Mouse (Mus musculus) kidney, adult 11 months (tissue): ENCODE measurements around the gene Tmem8b.

Experiments used
- DNase-seq: peaks from one replicate; pipeline ENCODE4 v3.0.0; 2022

The Tmem8b gene

DNA sequence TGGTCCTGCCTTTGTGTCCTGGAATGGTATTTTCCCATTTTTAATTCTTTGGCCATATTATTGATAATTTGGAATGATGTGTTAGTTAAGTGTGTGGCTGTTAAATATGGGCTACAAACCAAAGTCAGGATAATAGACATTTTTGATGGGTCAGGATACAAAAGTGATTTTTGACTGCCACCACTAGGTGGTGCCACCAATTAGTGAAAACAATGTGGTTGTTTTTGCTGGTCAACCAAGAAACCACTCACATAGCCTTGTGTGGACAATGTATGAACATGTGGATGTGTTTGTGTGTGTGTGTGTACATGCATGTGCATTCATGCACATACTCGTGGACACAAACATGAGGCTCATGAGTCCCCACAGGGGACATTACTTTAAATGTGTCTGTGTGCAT is 56.0 kb downstream of the Tmem8b start:
- DNase-seq = no peak

DNA sequence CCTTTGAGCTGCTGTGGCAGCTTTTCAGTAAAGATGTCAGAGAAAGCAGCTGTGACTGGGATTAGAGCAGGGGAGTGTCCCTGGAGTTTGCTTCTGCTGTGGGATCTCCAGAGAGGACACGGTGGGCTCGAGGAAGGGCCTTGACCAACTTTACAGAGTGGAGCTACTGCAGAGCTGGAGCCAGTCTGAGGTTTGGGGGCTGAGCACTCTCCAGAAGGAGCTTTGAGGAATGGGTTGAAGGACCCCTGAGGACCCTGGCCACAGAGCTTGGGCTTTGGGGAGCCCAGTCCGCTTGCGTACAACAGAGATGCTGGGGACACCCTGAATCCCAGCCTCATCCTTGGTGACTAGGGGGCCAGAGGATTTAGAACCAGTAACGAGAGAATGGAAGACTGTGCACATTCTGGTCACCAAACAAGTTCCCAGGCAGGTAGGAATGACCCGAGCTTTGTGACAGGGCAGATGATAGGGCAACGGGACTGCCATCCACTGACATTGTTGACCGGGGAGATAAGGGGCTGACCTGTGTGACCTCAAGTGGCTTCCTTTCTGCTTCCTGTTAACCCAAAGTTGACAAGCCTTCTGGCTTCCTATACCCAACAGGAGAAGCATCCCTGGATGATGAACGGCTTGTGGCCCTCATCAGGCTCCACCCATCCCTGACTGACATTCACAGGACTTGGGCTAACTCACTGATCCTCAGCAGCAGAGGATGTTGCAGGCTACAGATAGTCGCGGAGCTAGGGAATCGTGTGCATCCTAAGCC is 57.6 kb downstream of the Tmem8b start:
- DNase-seq = no peak

DNA sequence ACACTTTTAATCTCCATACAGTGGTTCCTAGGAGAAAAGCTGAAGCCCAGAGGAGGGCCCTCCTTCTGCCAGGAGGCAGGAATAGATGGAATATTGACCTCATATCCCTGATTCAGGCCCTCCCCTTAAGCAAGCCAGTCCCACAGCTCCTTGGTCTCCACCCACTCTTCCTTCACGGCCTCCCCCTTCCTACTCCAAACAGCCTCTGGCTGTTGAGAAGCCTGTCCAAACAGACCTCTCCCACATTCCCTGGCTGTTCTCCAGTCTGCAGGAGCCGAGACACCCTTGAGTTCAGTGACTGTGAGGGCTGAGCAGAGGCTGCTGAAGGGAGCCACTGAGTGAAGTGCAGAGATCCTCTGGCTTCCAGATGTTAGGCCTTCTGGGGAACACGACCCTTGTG is 58.2 kb downstream of the Tmem8b start, which contains the start of gene Hrct1:
TSS of gene Hrct1 (plus strand) at position 194 of the 400 bp plus-strand sequence.
- DNase-seq = peak; percentile 85

DNA sequence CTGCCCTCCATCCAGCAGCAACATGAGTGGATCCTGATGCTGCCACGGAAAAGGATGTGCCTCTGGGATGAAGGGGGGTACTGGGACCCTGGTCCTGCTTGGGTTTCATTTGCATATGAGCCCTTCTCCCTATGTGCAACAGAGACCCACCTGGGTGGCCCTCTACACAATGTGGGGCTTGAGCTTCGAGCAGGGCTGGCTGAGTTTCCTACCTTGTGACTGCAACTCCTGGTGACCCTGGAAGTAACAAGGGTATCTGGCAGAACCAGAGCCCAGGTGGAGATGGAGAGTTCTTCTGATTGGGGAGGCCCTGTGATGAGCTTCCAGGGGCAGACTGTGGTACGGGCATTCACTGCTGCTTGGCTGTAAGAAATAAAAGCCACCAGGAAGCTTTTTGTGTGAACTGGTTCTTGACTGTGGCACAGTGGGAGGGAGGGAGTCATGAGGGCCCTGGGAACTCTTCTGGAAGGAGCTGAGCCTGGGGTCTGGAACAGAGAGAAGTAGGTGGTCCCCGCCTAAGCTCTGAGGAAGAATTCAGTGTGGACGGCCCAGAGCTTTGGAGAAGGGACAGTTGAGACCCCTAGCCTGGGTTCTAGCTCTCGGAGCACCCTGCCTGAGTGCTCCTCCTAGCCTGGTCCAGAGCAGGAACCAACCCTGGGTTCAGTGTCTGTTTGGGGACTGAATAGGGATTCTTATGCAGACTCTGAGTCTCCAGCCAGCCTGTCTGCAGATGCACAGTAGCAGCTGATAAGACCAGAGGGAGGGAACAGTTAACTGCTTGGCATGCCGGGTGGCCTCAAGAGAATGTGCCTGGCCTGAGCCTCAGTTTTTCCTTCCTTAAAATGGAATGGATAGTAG is 59.2 kb downstream of the Tmem8b start:
- DNase-seq = no peak

DNA sequence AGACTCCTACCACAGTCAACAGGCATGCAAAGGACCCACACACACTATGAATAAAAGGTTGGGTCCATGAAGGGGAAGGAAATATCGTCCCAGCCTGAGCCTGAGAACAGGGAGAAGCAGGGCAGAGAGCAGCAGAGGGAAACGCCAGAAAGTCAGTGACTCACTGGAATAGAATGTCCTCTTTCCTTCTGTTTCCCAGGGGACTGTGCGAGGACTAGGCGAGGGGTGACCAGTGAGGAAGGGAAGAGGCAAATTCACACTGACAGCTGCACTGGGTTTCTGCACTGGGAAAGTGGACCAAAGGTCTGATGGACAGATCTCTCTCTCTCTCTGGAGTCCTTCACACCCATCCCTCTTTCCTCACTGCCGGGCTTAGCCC is 59.8 kb downstream of the Tmem8b start:
- peak; percentile 70 for DNase-seq

DNA sequence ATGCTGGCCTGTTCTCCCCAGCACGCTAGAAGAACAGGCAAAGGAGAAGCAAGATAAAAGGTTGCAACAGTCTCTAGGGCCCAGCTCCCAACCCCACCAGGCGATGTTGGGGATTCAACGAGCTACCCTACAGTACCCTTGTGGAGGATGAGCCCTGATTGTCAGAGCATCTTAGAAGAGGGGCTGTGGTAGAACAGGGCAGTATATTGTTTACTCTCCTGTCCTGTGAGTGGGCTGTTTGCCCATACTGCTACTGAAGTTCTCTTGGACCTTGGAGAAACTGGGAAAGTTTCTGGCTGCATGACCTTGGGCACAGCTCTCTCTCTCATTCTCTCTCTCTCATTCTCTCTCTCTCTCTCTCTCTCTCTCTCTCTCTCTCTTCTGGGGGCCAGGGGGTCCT is 60.4 kb downstream of the Tmem8b start:
- no peak for DNase-seq

DNA sequence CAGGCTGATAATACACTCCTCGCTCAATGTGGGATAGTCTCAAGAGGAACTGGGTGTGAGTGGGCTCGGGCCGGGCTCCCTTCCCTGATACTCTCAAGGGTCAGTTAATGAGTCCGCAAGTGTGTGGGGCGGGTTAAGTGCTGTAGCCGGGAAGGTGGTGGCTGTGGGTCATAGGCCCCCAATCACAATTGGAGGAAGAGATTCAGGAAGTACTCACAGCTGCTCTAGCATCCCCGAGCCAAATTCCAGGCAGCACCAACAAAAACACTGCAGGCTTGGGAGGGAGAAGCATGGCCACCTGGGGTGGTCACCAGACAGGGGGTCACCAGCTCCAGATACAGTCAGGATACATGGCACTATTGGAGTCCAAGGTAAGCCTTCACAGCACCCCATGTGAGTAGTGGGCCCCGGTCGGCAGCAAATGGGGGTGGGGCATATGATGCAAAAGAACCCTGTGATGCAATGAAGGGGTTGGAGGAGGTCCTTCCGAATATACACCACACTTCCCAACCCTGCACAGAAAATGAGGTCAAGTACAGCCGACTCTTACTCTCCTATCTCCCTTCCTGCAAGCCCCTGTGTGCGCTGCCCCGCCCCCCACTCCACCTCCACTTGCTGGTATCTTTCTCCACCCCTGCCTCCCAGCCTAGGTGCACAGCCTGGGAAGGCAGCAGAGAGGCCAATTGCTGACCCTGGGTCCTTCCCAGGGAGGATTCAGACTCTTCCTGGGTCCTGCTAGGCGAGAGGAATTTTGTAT is 61.2 kb downstream of the Tmem8b start, which contains the start of gene Spaar:
TSS of gene Spaar (plus strand) at position 241 of the 757 bp plus-strand sequence.
- DNase-seq = peak; percentile 73

DNA sequence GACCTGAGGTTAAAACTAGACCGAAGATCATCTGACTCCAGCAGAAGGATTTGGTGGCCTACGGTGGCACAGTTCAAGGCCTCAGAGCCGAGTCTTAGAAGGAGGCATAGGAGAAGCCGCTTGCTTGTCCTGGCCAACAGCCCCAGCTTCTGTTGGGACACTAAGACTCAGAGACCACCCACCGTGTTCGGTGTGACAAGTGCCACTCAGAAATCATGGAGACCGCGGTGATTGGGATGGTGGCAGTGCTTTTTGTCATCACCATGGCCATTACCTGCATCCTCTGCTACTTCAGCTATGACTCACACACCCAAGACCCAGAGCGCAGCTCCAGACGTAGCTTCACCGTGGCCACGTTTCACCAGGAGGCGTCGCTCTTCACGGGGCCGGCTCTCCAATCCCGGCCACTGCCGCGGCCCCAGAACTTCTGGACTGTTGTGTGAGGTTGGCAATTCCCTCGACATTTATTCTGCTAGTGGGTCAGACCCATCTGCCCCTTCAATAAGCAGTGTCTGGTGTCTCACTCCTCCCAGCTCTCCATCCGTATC is 62.1 kb downstream of the Tmem8b start:
- no peak for DNase-seq

DNA sequence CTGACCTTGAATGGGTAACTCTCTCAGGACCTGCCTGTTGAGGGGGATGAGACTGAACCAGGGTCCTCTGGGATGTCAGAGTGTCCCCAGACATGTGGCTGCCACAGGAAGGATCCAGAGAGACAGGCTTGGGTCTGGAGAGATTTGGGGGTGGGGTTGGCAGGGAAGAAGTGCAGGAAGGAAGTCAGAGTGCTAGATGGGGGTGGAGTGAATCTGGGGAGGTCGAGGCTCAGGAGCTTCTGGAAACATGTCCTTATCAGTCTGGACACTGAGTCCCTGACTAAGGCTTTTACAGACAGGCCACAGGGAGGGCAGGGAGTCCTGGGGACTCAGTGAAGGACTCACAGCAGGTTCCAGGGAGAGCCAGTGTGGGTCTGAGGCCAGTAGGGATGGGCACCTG is 63.4 kb downstream of the Tmem8b start:
- DNase-seq = no peak

DNA sequence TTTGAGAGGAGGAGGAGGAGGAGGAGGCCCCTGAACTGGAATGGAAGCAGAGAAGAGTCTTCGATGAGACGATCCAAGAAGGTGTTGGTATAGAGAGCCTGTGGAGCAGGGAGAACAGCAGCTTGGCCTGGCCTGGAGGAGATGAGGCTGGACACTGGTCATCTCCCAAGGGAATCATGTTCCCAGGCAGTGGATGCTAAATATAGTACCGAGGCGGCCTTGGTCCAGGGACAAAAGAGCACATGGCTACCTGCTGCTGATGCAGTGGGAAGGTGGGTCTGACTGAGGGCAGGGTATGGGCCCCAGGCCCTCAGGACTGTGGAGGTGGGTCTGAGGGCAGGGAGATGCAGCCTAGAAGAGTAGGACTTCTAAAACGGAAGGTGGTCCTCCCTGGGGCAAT is 64.4 kb downstream of the Tmem8b start:
- no peak for DNase-seq

DNA sequence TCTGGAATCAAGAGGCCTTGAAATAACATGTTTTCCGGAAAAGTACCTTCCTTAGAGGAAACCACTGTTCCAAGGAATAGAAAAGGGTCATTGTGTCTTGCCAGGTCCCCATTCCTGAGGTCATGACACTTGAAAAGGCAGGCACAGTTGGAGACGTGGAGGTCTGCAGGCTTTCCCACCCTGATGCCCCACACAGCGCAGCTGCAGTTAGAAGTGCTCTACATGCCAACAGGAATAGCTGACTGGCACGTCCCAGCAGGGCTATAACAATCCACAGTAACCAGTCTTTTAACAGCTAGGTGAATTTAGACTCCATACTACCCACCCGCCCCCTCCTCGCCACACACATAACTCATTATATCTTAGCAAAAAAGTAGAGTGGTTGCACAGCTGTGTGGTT is 68.4 kb downstream of the Tmem8b start:
- DNase-seq = no peak

DNA sequence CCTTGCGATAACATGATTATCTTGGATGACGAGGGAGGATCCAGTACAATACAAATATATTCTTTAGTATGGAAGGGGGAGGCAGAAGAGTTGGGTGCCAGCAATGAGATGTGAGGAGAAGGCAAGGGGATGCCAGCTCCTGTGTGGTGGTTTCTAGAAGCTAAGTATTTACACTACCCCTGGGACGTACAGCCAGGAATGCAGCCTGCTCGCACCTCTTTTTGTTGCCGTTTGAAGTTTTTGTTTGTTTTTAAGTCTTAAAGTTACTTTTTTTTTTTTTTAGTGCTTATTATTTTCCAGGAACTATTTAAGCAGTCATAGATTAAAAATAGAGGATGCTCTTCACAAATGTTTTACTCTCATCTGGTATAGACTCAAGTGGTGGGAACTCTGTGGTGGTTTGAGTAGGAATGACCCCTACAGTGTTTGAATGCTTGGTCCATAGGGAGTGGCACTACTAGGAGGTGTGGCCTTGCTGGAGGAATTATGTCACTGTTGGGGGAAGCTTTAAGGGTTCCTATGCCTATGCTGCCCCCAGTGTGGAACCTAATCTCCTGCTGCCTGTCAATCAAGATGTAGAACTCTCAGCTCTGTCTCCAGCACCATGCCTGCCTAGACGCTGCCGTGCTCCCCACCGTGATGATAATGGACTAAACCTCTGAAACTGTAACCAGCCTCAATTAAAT is 70.4 kb downstream of the Tmem8b start:
- no peak for DNase-seq

DNA sequence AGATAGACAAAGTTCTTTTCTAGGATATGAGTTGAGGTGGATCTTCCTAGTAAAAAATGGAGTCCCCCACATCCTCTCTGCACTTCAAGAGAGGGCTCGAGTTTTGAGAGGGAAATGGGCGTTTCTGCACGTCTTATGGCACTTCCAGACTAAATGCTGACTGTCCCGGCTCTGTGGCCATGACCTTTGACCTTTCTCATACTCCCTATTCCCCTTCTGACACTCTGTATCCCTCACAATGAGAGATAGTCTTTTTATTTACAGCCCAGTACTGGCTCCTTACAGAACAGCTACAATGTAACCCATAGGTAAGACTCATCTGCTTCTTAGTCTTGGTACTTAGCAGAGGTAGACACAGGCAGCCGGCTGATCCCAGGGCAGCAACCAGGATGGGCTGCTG is 72.8 kb downstream of the Tmem8b start:
- no peak for DNase-seq
